Comparison of ENCODE assay signal across 8 mouse cellular contexts in the genomic region with DNA sequence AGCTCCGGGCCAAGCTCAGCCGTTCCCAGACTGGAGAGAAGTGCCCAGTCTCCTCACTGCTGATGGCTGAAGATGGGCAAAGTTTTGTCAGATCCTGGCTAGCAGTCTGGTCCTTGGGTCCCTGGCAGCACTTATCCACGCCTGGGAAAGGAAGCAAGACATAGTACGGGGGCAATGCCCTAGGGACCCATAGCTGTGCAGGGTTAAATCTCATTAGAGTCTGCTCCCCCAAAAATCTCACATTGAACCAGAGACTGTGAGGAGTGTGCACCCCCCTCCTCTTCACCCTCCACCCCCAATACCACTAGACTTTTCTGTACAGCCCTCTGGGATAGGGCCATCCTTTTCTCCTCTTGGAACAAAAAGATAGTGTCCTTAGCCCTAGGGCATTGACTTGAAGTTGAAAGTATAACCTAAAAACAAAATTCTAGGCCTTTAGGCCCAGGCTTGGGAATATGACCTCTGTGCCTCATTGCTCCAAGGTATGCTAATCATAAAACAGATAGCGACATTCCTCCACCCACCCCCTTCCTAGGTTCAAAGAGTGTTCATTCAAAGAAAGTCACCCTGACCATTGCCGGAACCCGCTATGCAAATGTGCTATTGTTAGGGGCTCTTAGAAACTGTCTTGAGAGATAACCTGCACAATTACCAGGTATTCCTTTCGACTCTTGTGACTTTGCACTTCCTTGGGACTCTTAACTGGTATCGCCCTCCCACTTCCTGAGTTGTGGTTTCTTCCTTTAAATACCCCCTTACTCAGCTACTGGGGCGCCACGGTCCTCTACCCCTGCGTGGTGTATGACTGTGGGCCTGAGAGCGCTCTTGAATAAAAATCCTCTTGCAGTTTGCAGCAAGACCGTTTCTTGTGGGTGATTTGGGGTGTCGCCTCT. TPM values are rescaled to one million over a fixed set of nuclear protein-coding genes. Genes with fewer than 3 reads are reported as not detected.
DNase-seq lines count a peak whose midpoint lies in the region; ATAC-seq and TF ChIP-seq lines count a peak whose summit lies in the region.
"Not testable (repeated sequence)": the region's sequence is repeated elsewhere in the genome, so short reads cannot be mapped to it uniquely, and the experiment has no call there.

No protein-coding gene starts in this region.

- 0 out of 2 replicates have a peak overlapping the region, but pooled peaks have one; percentile 21 for H3K9ac ChIP-seq in embryonic facial prominence, embryonic 15.5 days
- peak overlapping the region; percentile 56 for H3K9ac ChIP-seq in hindbrain, embryonic 14.5 days
- not testable (repeated sequence) for H3K9ac ChIP-seq in kidney, postnatal 0 days (ENCODE audit: low read depth, low read length); liver, embryonic 12.5 days; midbrain, embryonic 14.5 days (replicated peaks; ENCODE audit: low read length); stomach, embryonic 14.5 days (replicated peaks; ENCODE audit: low read depth, low read length)

- not testable (repeated sequence) for H3K27me3 ChIP-seq in Patski; embryonic facial prominence, embryonic 15.5 days; hindbrain, embryonic 14.5 days (ENCODE audit: control insufficient read depth, insufficient read depth, low read length); kidney, postnatal 0 days (ENCODE audit: insufficient read depth, low read length); midbrain, embryonic 14.5 days (ENCODE audit: control insufficient read depth, insufficient read depth, low read length); stomach, embryonic 14.5 days (ENCODE audit: control insufficient read depth, insufficient read depth, low read length)
- peaks cover 13% of the 10 kb centered on the region; the same call in 1 of the 2 replicates for H3K27me3 ChIP-seq in heart, embryonic 10.5 days (ENCODE audit: insufficient read depth, poor library complexity, severe bottlenecking)
- H3K27me3 ChIP-seq in liver, embryonic 12.5 days (replicated peaks): 0 out of 2 replicates have a peak, but pooled peaks cover 10% of the 10 kb centered on the region

- CTCF ChIA-PET in Patski (lab: Charles Lee): interaction anchor here (1.2 to 2.6 kb wide), 8 partner anchors 8 to 174 kb away, joined by 3 to 11 read pairs (median 6); a partner anchor contains a TSS

- H3K4me2 ChIP-seq in embryonic facial prominence, embryonic 15.5 days (replicated peaks): peak overlapping the region; percentile 65
- H3K4me2 ChIP-seq in hindbrain, embryonic 14.5 days (replicated peaks): peak overlapping the region; percentile 68
- peak overlapping the region; percentile 85 for H3K4me2 ChIP-seq in kidney, postnatal 0 days (ENCODE audit: low read length)
- peak overlapping the region; percentile 70 for H3K4me2 ChIP-seq in liver, embryonic 12.5 days
- peak overlapping the region; percentile 73 for H3K4me2 ChIP-seq in midbrain, embryonic 14.5 days (ENCODE audit: low read length)
- peak overlapping the region; percentile 80 for H3K4me2 ChIP-seq in stomach, embryonic 14.5 days (replicated peaks; ENCODE audit: low read depth, low read length)

- H3K36me3 ChIP-seq in embryonic facial prominence, embryonic 15.5 days; heart, embryonic 10.5 days; hindbrain, embryonic 14.5 days (replicated peaks; ENCODE audit: control insufficient read depth, insufficient read depth); kidney, postnatal 0 days (ENCODE audit: insufficient read depth, low read length); liver, embryonic 12.5 days; midbrain, embryonic 14.5 days (ENCODE audit: control insufficient read depth, insufficient read depth, low read length); stomach, embryonic 14.5 days (ENCODE audit: control insufficient read depth, insufficient read depth, low read length): not testable (repeated sequence)

- peak; percentile 8 for ATAC-seq in Patski
- ATAC-seq in embryonic facial prominence, embryonic 15.5 days (ENCODE audit: insufficient number of reproducible peaks, low FRiP score, low TSS enrichment, low read depth); hindbrain, embryonic 14.5 days (ENCODE audit: low FRiP score); kidney, postnatal 0 days (replicated peaks; ENCODE audit: low FRiP score, low read depth); liver, embryonic 12.5 days; midbrain, embryonic 14.5 days (ENCODE audit: low FRiP score, low TSS enrichment); stomach, embryonic 14.5 days (ENCODE audit: insufficient number of reproducible peaks, insufficient read depth, low FRiP score, low read depth): not testable (repeated sequence)

- H3K4me3 ChIP-seq in embryonic facial prominence, embryonic 15.5 days (replicated peaks): peak overlapping the region; percentile 40
- H3K4me3 ChIP-seq in heart, embryonic 10.5 days: peak overlapping the region; percentile 61
- H3K4me3 ChIP-seq in hindbrain, embryonic 14.5 days (replicated peaks; ENCODE audit: low read length): peak overlapping the region; percentile 37
- H3K4me3 ChIP-seq in kidney, postnatal 0 days (replicated peaks; ENCODE audit: low read depth, low read length); liver, embryonic 12.5 days: not testable (repeated sequence)
- peak overlapping the region; percentile 37 for H3K4me3 ChIP-seq in midbrain, embryonic 14.5 days (replicated peaks; ENCODE audit: low read depth, low read length)
- peak overlapping the region; percentile 22; the same call in 1 of the 2 replicates for H3K4me3 ChIP-seq in stomach, embryonic 14.5 days (ENCODE audit: low read depth, low read length)

- not testable (repeated sequence) for TF ChIP-seq CTCF in Patski (IDR thresholded peaks at IDR 0.05); kidney, postnatal 0 days (IDR thresholded peaks at IDR 0.05; ENCODE audit: low read depth)

- DNase-seq in Patski (ENCODE audit: low read depth, low spot score); heart, embryonic 10.5 days (ENCODE audit: low spot score); hindbrain, embryonic 14.5 days (ENCODE audit: low spot score); kidney, postnatal 0 days (ENCODE audit: low spot score); midbrain, embryonic 14.5 days: not testable (repeated sequence)

- not testable (repeated sequence) for H3K9me3 ChIP-seq in embryonic facial prominence, embryonic 15.5 days (replicated peaks); heart, embryonic 10.5 days; hindbrain, embryonic 14.5 days (ENCODE audit: control insufficient read depth, low read length); kidney, postnatal 0 days (replicated peaks; ENCODE audit: low read length); liver, embryonic 12.5 days (replicated peaks); midbrain, embryonic 14.5 days (ENCODE audit: control insufficient read depth, low read length); stomach, embryonic 14.5 days (ENCODE audit: control insufficient read depth, low read depth, low read length)

- WGBS in embryonic facial prominence, embryonic 15.5 days: 71% methylated on average over 15 of the region's 15 CpGs
- WGBS in heart, embryonic 10.5 days: 82% methylated on average over 15 of the region's 15 CpGs
- WGBS in hindbrain, embryonic 14.5 days: 73% methylated on average over 15 of the region's 15 CpGs
- WGBS in kidney, postnatal 0 days: 78% methylated on average over 15 of the region's 15 CpGs
- 67% methylated on average over 15 of the region's 15 CpGs for WGBS in liver, embryonic 12.5 days (ENCODE audit: insufficient replicate concordance)
- WGBS in midbrain, embryonic 14.5 days: 75% methylated on average over 15 of the region's 15 CpGs
- WGBS in stomach, embryonic 14.5 days: 85% methylated on average over 15 of the region's 15 CpGs

- in situ Hi-C loops in Patski (cut with MboI; ENCODE audit: low pct_unique_long_range_greater_than_20kb): loop anchor here (5.0 to 10.0 kb wide), 2 partner anchors 92 to 260 kb away; a partner anchor contains a TSS

- H3K4me1 ChIP-seq in embryonic facial prominence, embryonic 15.5 days: peaks cover 18% of the 10 kb centered on the region
- H3K4me1 ChIP-seq in heart, embryonic 10.5 days: peaks cover 15% of the 10 kb centered on the region
- peaks cover 11% of the 10 kb centered on the region; the same call in 1 of the 2 replicates for H3K4me1 ChIP-seq in hindbrain, embryonic 14.5 days (replicated peaks; ENCODE audit: control insufficient read depth, insufficient read depth, low read length)
- not testable (repeated sequence) for H3K4me1 ChIP-seq in kidney, postnatal 0 days (replicated peaks; ENCODE audit: insufficient read depth, low read length); midbrain, embryonic 14.5 days (ENCODE audit: control insufficient read depth, insufficient read depth, low read length); stomach, embryonic 14.5 days (ENCODE audit: control insufficient read depth, insufficient read depth, low read length)
- H3K4me1 ChIP-seq in liver, embryonic 12.5 days: peaks cover 18% of the 10 kb centered on the region

- POLR2A ChIA-PET in Patski (lab: Charles Lee): not testable (repeated sequence)

- peak overlapping the region; percentile 59; the same call in 1 of the 2 replicates for H3K27ac ChIP-seq in embryonic facial prominence, embryonic 15.5 days (replicated peaks)
- H3K27ac ChIP-seq in heart, embryonic 10.5 days: peak overlapping the region; percentile 79; the same call in 1 of the 2 replicates
- H3K27ac ChIP-seq in hindbrain, embryonic 14.5 days; kidney, postnatal 0 days; liver, embryonic 12.5 days; stomach, embryonic 14.5 days (ENCODE audit: low read length): not testable (repeated sequence)
- peak overlapping the region; percentile 39; the same call in 1 of the 2 replicates for H3K27ac ChIP-seq in midbrain, embryonic 14.5 days (replicated peaks; ENCODE audit: low read depth, low read length)

RNA-seq across cellular contexts. Expression of a gene that starts 9.3 kb away (rescaled TPM):
- polyA plus RNA-seq in Patski (2021): not detected
- 154 and 196 TPM in 2 replicates for polyA plus RNA-seq in embryonic facial prominence, embryonic 15.5 days (2015; fragmentation: Nextera tagmentation; extraction: Ambion mirVana)
- polyA plus RNA-seq in heart, embryonic 10.5 days (2016; fragmentation: Nextera tagmentation; extraction: Ambion mirVana): not detected in 2 replicates
- polyA plus RNA-seq in hindbrain, embryonic 14.5 days (2014; fragmentation: Nextera tagmentation; extraction: Ambion mirVana): not detected in 2 replicates
- 8.1 and 15.2 TPM in 2 replicates for polyA plus RNA-seq in kidney, postnatal 0 days (2015; fragmentation: Nextera tagmentation; extraction: Ambion mirVana)
- not detected in 2 replicates for polyA plus RNA-seq in liver, embryonic 12.5 days (2016; fragmentation: Nextera tagmentation; extraction: Ambion mirVana)
- not detected in 2 replicates for polyA plus RNA-seq in midbrain, embryonic 14.5 days (2014; fragmentation: Nextera tagmentation; extraction: Ambion mirVana)
- not detected in 2 replicates for polyA plus RNA-seq in stomach, embryonic 14.5 days (2014; fragmentation: Nextera tagmentation; extraction: Ambion mirVana)

RNA-seq across cellular contexts. Expression of a gene that starts 10.1 kb away (rescaled TPM):
- not detected for polyA plus RNA-seq in Patski (2021)
- polyA plus RNA-seq in embryonic facial prominence, embryonic 15.5 days (2015; fragmentation: Nextera tagmentation; extraction: Ambion mirVana): 3.4 and 6.3 TPM in 2 replicates
- polyA plus RNA-seq in heart, embryonic 10.5 days (2016; fragmentation: Nextera tagmentation; extraction: Ambion mirVana): 2.3 and 4.6 TPM in 2 replicates
- polyA plus RNA-seq in hindbrain, embryonic 14.5 days (2014; fragmentation: Nextera tagmentation; extraction: Ambion mirVana): 213 and 251 TPM in 2 replicates
- polyA plus RNA-seq in kidney, postnatal 0 days (2015; fragmentation: Nextera tagmentation; extraction: Ambion mirVana): 5.3 and 5.5 TPM in 2 replicates
- polyA plus RNA-seq in liver, embryonic 12.5 days (2016; fragmentation: Nextera tagmentation; extraction: Ambion mirVana): 0.49 and 0.57 TPM in 2 replicates
- 55.8 and 59.8 TPM in 2 replicates for polyA plus RNA-seq in midbrain, embryonic 14.5 days (2014; fragmentation: Nextera tagmentation; extraction: Ambion mirVana)
- 36.7 and 40.1 TPM in 2 replicates for polyA plus RNA-seq in stomach, embryonic 14.5 days (2014; fragmentation: Nextera tagmentation; extraction: Ambion mirVana)

RNA-seq across cellular contexts. Expression of a gene that starts 10.8 kb away (rescaled TPM):
- polyA plus RNA-seq in Patski (2021): 0.04 TPM
- 8.4 and 8.8 TPM in 2 replicates for polyA plus RNA-seq in embryonic facial prominence, embryonic 15.5 days (2015; fragmentation: Nextera tagmentation; extraction: Ambion mirVana)
- polyA plus RNA-seq in heart, embryonic 10.5 days (2016; fragmentation: Nextera tagmentation; extraction: Ambion mirVana): 13.9 and 23.7 TPM in 2 replicates
- polyA plus RNA-seq in hindbrain, embryonic 14.5 days (2014; fragmentation: Nextera tagmentation; extraction: Ambion mirVana): 4.5 and 5.3 TPM in 2 replicates
- polyA plus RNA-seq in kidney, postnatal 0 days (2015; fragmentation: Nextera tagmentation; extraction: Ambion mirVana): 16.2 and 17.1 TPM in 2 replicates
- 3.5 and 3.7 TPM in 2 replicates for polyA plus RNA-seq in liver, embryonic 12.5 days (2016; fragmentation: Nextera tagmentation; extraction: Ambion mirVana)
- polyA plus RNA-seq in midbrain, embryonic 14.5 days (2014; fragmentation: Nextera tagmentation; extraction: Ambion mirVana): 1.8 and 4.2 TPM in 2 replicates
- 7.7 and 7.8 TPM in 2 replicates for polyA plus RNA-seq in stomach, embryonic 14.5 days (2014; fragmentation: Nextera tagmentation; extraction: Ambion mirVana)

RNA-seq across cellular contexts. Expression of a gene that starts 54.0 kb away (rescaled TPM):
- 263 TPM for polyA plus RNA-seq in Patski (2021)
- 73.8 and 74.1 TPM in 2 replicates for polyA plus RNA-seq in embryonic facial prominence, embryonic 15.5 days (2015; fragmentation: Nextera tagmentation; extraction: Ambion mirVana)
- 66.6 and 87.3 TPM in 2 replicates for polyA plus RNA-seq in heart, embryonic 10.5 days (2016; fragmentation: Nextera tagmentation; extraction: Ambion mirVana)
- 131 and 145 TPM in 2 replicates for polyA plus RNA-seq in hindbrain, embryonic 14.5 days (2014; fragmentation: Nextera tagmentation; extraction: Ambion mirVana)
- 160 and 161 TPM in 2 replicates for polyA plus RNA-seq in kidney, postnatal 0 days (2015; fragmentation: Nextera tagmentation; extraction: Ambion mirVana)
- 137 and 145 TPM in 2 replicates for polyA plus RNA-seq in liver, embryonic 12.5 days (2016; fragmentation: Nextera tagmentation; extraction: Ambion mirVana)
- 95.7 and 109 TPM in 2 replicates for polyA plus RNA-seq in midbrain, embryonic 14.5 days (2014; fragmentation: Nextera tagmentation; extraction: Ambion mirVana)
- polyA plus RNA-seq in stomach, embryonic 14.5 days (2014; fragmentation: Nextera tagmentation; extraction: Ambion mirVana): 76.5 and 82.5 TPM in 2 replicates

RNA-seq across cellular contexts. Expression of a gene that starts 54.2 kb away (rescaled TPM):
- polyA plus RNA-seq in Patski (2021): 7.0 TPM
- polyA plus RNA-seq in embryonic facial prominence, embryonic 15.5 days (2015; fragmentation: Nextera tagmentation; extraction: Ambion mirVana): 12.2 and 13.1 TPM in 2 replicates
- 9.0 TPM in 2 replicates for polyA plus RNA-seq in heart, embryonic 10.5 days (2016; fragmentation: Nextera tagmentation; extraction: Ambion mirVana)
- polyA plus RNA-seq in hindbrain, embryonic 14.5 days (2014; fragmentation: Nextera tagmentation; extraction: Ambion mirVana): 5.5 and 8.2 TPM in 2 replicates
- polyA plus RNA-seq in kidney, postnatal 0 days (2015; fragmentation: Nextera tagmentation; extraction: Ambion mirVana): 11.5 and 11.8 TPM in 2 replicates
- polyA plus RNA-seq in liver, embryonic 12.5 days (2016; fragmentation: Nextera tagmentation; extraction: Ambion mirVana): 8.2 and 9.7 TPM in 2 replicates
- polyA plus RNA-seq in midbrain, embryonic 14.5 days (2014; fragmentation: Nextera tagmentation; extraction: Ambion mirVana): 6.5 and 8.1 TPM in 2 replicates
- 8.0 and 8.6 TPM in 2 replicates for polyA plus RNA-seq in stomach, embryonic 14.5 days (2014; fragmentation: Nextera tagmentation; extraction: Ambion mirVana)
